Mouse (Mus musculus): ENCODE results near the gene Sync. TPM values are rescaled to one million over a fixed set of nuclear protein-coding genes. Genes with fewer than 3 reads are reported as not detected.

Gene Sync
- total and polyA plus RNA-seq, 2 experiments from 2014 or later = 1.9 to 2.0 TPM

DNA sequence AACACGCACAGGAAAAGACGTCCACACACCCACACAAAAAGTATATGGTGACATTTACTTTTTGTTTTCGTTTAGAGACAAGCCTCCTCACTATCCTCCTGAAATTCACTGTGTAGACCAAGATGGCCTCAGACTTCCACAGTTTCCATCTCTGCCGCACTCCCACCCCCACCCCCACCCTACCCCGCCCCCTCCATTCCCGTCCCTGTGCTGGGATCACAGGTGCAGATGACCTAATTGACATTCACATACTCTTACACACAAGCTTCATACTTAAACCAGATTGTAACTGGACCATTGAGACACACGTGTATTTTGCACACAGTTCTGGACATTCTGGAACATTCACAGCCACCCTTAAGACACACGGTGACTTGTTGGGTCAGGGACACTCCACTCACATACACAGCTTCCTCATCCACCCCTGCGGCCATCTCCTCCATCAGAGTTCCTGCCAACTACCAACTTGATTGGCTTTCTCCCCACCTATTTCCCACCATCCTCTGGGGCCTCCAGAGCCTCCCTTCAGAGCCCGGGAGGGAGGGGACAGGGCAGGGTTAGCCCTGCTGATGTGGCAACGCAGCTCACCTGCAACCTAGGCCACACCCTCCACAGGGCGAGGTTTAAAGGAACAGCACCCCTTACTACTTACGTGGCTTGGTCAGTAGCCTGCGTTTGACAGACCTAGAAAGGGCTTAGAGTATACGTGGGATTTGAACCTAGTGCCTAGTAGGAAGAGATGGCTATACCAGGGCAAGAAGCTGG is 15.2 kb upstream of the Sync start:
- no peak for ATAC-seq
- H3K27ac ChIP-seq = no peak overlapping the region
- no peak for DNase-seq (ENCODE audit: low spot score)

DNA sequence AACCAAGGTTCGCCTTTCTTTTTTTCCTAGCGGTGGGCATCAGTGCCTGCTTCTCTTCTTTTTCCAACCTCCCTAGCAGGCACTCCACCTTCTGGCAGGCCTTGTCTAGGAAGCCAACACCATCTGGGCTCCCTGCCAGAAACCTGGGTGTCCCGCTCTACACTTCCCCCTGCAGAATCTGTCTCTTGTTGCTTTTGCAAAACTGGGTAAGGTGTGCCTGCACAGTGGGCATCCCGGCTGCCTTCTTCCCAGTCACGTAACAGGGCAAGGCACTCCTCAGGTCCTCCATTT is 14.7 kb upstream of the Sync start:
- no peak overlapping the region for H3K4me3 ChIP-seq (ENCODE audit: low read length)
- H3K27me3 ChIP-seq (ENCODE audit: insufficient read depth, low read length) = no peaks in the 10 kb centered on the region
- 30% methylated on average over 5 of the region's 5 CpGs for WGBS
- no peak for ATAC-seq
- no peaks in the 10 kb centered on the region for H3K9me3 ChIP-seq (ENCODE audit: low read length)
- H3K9ac ChIP-seq (replicated peaks; ENCODE audit: low read length) = no peak overlapping the region
- no peak overlapping the region for H3K27ac ChIP-seq
- H3K4me2 ChIP-seq (ENCODE audit: low read depth, low read length) = no peak overlapping the region
- H3K36me3 ChIP-seq (ENCODE audit: insufficient read depth, low read length) = no peaks in the 10 kb centered on the region
- H3K4me1 ChIP-seq (ENCODE audit: insufficient read depth, low read length) = 0 out of 2 replicates have a peak, but pooled peaks cover 3% of the 10 kb centered on the region
- DNase-seq (ENCODE audit: low spot score) = peak; percentile 80
- TF ChIP-seq CTCF (IDR thresholded peaks at IDR 0.05; ENCODE audit: low read depth) = peak; percentile 59

More for the DNA sequence above, 15.2 kb upstream of the Sync start:
- H3K4me3 ChIP-seq (ENCODE audit: low read length) = no peak overlapping the region
- WGBS = 30% methylated on average over 15 of the region's 15 CpGs
- no peak for TF ChIP-seq CTCF (IDR thresholded peaks at IDR 0.05; ENCODE audit: low read depth)
- H3K36me3 ChIP-seq (ENCODE audit: insufficient read depth, low read length) = no peaks in the 10 kb centered on the region
- H3K9ac ChIP-seq (replicated peaks; ENCODE audit: low read length) = no peak overlapping the region
- H3K9me3 ChIP-seq (ENCODE audit: low read length) = no peaks in the 10 kb centered on the region
- H3K4me1 ChIP-seq (ENCODE audit: insufficient read depth, low read length) = 0 out of 2 replicates have a peak, but pooled peaks cover 3% of the 10 kb centered on the region
- H3K27me3 ChIP-seq (ENCODE audit: insufficient read depth, low read length) = no peaks in the 10 kb centered on the region
- no peak overlapping the region for H3K4me2 ChIP-seq (ENCODE audit: low read depth, low read length)

DNA sequence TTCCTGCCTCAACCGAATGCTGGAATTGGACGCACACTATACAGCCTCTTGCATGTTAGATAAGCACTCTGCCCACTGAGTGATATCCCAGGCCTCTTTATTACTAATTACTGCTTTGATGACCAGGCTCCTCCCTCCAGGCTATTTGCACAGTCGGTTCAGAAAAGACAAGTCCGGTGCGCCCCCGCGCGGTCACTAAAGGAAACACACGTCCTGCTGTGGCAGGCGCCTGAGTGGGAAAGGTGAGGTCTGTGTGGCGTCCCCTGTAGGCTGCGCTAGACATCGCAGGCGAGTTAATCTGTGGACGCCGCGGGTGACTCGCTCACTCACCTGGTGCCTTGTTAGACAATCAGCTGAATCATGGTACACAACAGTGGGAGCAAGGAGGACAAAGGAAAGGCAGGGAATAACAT is 11.0 kb upstream of the Sync start:
- peak; percentile 100 for TF ChIP-seq CTCF (IDR thresholded peaks at IDR 0.05; ENCODE audit: low read depth)
- no peaks in the 10 kb centered on the region for H3K9me3 ChIP-seq (ENCODE audit: low read length)
- H3K36me3 ChIP-seq (ENCODE audit: insufficient read depth, low read length) = no peaks in the 10 kb centered on the region
- no peak overlapping the region for H3K27ac ChIP-seq
- H3K4me1 ChIP-seq (ENCODE audit: insufficient read depth, low read length) = 0 out of 2 replicates have a peak, but pooled peaks cover 3% of the 10 kb centered on the region
- no peaks in the 10 kb centered on the region for H3K27me3 ChIP-seq (ENCODE audit: insufficient read depth, low read length)
- WGBS = 2% methylated on average over 18 of the region's 18 CpGs
- peak; percentile 95 for DNase-seq (ENCODE audit: low spot score)
- no peak overlapping the region for H3K4me2 ChIP-seq (ENCODE audit: low read depth, low read length)
- H3K4me3 ChIP-seq (ENCODE audit: low read length) = no peak overlapping the region
- H3K9ac ChIP-seq (replicated peaks; ENCODE audit: low read length) = no peak overlapping the region
- peak; percentile 73 for ATAC-seq

DNA sequence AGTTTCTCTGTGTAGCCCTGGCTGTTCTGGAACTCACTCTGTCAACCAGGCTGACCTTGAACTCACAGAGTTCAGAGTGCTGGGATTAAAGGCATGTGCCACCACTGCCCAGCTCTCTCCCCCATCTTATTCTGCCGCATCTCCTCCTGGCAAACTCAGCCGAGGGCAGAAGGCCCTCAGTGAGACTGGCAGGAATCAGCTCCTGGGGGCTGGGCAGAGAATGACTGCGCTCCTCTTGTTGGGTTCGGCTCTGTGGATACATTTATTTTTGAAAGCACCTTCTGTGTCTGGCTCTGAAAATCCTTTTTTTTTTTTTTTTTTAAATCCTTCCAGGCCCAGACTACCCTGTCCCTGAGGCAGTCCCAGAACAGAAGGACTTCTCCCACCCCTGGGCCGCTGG is 4.6 kb upstream of the Sync start:
- H3K36me3 ChIP-seq (ENCODE audit: insufficient read depth, low read length) = no peaks in the 10 kb centered on the region
- H3K27ac ChIP-seq = no peak overlapping the region
- peaks cover 3% of the 10 kb centered on the region; the same call in 1 of the 2 replicates for H3K4me1 ChIP-seq (ENCODE audit: insufficient read depth, low read length)
- H3K9me3 ChIP-seq (ENCODE audit: low read length) = no peaks in the 10 kb centered on the region
- no peak overlapping the region for H3K9ac ChIP-seq (replicated peaks; ENCODE audit: low read length)
- no peaks in the 10 kb centered on the region for H3K27me3 ChIP-seq (ENCODE audit: insufficient read depth, low read length)
- H3K4me2 ChIP-seq (ENCODE audit: low read depth, low read length) = no peak overlapping the region
- ATAC-seq = no peak
- WGBS = 68% methylated on average over 5 of the region's 5 CpGs
- no peak for TF ChIP-seq CTCF (IDR thresholded peaks at IDR 0.05; ENCODE audit: low read depth)
- H3K4me3 ChIP-seq (ENCODE audit: low read length) = no peak overlapping the region
- DNase-seq (ENCODE audit: low spot score) = no peak

DNA sequence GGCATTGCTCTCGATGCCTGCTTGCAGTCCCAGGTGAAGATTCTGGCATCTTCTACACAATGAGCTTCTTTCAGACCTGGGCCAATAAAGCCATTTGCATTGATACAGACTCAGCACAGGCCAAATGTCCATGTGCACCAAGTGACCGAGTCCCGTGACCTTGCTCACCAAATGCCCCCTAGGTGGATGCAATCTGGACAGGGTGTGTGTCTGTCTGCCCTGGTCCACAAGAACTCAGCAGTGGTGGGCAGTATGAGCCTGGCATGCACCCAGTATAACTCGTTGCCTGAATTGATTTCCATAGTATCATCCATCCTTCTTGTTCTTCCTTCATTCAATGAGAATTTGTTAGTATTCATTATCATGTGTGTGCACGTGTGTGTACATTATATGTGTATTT is 4.2 kb upstream of the Sync start:
- no peak overlapping the region for H3K27ac ChIP-seq
- no peaks in the 10 kb centered on the region for H3K9me3 ChIP-seq (ENCODE audit: low read length)
- no peak for DNase-seq (ENCODE audit: low spot score)
- no peak for ATAC-seq
- H3K36me3 ChIP-seq (ENCODE audit: insufficient read depth, low read length) = no peaks in the 10 kb centered on the region
- no peak for TF ChIP-seq CTCF (IDR thresholded peaks at IDR 0.05; ENCODE audit: low read depth)
- no peak overlapping the region for H3K4me3 ChIP-seq (ENCODE audit: low read length)
- no peak overlapping the region for H3K4me2 ChIP-seq (ENCODE audit: low read depth, low read length)
- WGBS = 77% methylated on average over 5 of the region's 5 CpGs
- H3K27me3 ChIP-seq (ENCODE audit: insufficient read depth, low read length) = no peaks in the 10 kb centered on the region
- H3K4me1 ChIP-seq (ENCODE audit: insufficient read depth, low read length) = peaks cover 3% of the 10 kb centered on the region; the same call in 1 of the 2 replicates
- H3K9ac ChIP-seq (replicated peaks; ENCODE audit: low read length) = no peak overlapping the region

DNA sequence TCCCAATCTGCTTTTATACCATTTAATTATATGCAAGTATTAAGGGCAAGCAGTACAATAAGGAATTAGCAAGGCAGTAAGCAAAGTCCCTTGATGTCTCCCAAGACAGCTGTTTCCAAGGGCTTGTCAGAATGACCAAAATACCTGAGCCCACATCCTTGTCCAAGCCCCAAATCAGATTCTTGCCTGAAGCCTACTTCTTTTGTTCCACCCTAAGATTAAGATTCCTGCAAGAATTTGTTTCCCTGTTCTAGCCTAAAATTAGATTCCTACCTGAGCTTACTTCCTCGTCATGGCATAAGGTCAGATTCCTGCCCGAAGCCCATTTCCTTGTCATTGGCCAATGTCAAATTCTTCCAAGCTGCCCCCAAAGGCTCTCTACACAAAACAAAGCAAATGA is 2.7 kb upstream of the Sync start:
- TF ChIP-seq CTCF (IDR thresholded peaks at IDR 0.05; ENCODE audit: low read depth) = no peak
- H3K36me3 ChIP-seq (ENCODE audit: insufficient read depth, low read length) = no peaks in the 10 kb centered on the region
- WGBS = 91% methylated on average over 2 of the region's 2 CpGs

DNA sequence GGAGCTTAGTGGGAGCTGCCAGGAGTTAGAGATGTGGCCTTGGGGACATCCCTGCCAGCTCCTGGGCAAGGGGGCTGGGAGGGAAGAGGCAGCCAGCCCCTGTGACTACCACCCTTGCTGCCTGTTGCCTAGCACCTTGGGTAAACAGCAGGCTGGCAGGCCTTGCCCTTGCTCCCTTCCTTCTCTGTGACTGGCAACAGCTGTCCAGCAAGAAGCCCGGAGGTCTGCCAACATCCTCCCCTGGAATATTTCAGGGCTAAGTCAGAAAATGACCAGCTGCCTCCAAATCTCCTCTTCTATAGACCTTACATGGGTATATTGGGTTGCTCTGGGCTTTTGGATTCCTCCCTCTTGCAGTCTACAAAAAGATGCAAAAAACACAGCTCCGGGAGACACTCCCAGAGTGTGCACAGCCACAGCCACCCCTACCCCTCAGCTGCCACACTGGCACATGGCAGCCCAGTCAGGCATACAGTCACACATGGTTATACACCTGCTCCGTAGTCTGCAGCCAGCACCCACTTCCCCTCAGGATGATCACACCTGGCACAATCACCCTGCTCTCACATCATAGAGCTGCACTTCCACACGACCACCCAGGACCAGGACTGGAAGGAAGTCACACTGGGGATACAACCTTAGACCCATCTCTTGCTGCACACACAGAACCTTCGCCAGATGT is 1.3 kb upstream of the Sync start:
- Histone ChIP-seq H3K27me3 (ENCODE audit: insufficient read depth, low read length) (no peaks in the 10 kb centered on the region), H3K27ac (no peak overlapping the region), H3K9ac (replicated peaks; ENCODE audit: low read length) (no peak overlapping the region), H3K4me3 (ENCODE audit: low read length) (no peak overlapping the region), H3K4me2 (ENCODE audit: low read depth, low read length) (peak overlapping the region; percentile 91), H3K4me1 (ENCODE audit: insufficient read depth, low read length) (peaks cover 3% of the 10 kb centered on the region; the same call in 1 of the 2 replicates), H3K9me3 (ENCODE audit: low read length) (no peaks in the 10 kb centered on the region), H3K36me3 (ENCODE audit: insufficient read depth, low read length) (no peaks in the 10 kb centered on the region)
- ATAC-seq (peak; percentile 59), DNase-seq (ENCODE audit: low spot score) (no peak)
- WGBS = 41% methylated on average over 5 of the region's 5 CpGs
- TF ChIP-seq CTCF (IDR thresholded peaks at IDR 0.05; ENCODE audit: low read depth) = no peak

More for the DNA sequence above, 2.7 kb upstream of the Sync start:
- Histone ChIP-seq H3K27me3 (ENCODE audit: insufficient read depth, low read length) (no peaks in the 10 kb centered on the region), H3K27ac (no peak overlapping the region), H3K4me1 (ENCODE audit: insufficient read depth, low read length) (peaks cover 3% of the 10 kb centered on the region; the same call in 1 of the 2 replicates), H3K4me3 (ENCODE audit: low read length) (no peak overlapping the region), H3K9ac (replicated peaks; ENCODE audit: low read length) (no peak overlapping the region), H3K4me2 (ENCODE audit: low read depth, low read length) (no peak overlapping the region), H3K9me3 (ENCODE audit: low read length) (no peaks in the 10 kb centered on the region)
- ATAC-seq = no peak
- DNase-seq (ENCODE audit: low spot score) = no peak
